Mouse (Mus musculus): ENCODE measurements at regions not wholly inside any gene's neighbourhood (a gene's known extent, or its start where the extent isn't known, plus 50 kb on each side); places are given as distances from the start of the nearest gene placed in this dataset.

DNA sequence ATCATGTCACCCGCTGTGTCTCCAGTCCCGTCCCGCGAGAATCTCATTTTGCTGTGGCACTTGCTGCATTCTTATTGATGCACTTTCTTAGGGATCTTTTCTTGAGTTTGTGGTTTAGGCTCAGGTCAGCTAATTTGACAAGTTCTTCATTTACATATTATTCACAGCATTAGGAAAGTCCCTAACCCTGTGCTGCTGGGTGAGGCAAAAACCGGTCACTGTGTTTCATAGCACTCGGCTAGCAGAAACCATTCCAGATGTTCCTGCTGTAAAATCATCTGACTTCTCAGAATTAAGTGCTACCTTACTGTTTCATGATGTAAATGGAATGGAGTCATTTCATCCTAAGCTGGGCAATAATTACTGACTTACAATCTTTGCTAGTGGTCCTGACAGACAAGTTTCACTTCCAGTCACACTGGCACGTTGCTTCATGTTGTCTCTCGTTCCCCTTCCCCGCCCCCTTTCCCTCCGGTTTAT lies 391.1 kb upstream of the Mmadhc start:
- DNase-seq, result no peak

GRCm38 (mm10) chr2:50687222-50687621 lies 390.6 kb upstream of the Mmadhc start:
- no peak for DNase-seq

GRCm38 (mm10) chr2:50677456-50677855 lies 380.9 kb upstream of the Mmadhc start:
- no peak for DNase-seq

- DNase-seq, result no peak
Observed at GRCm38 (mm10) chr2:50675736-50676550, 379.3 kb upstream of the Mmadhc start.

GRCm38 (mm10) chr2:50674856-50675175 lies 378.2 kb upstream of the Mmadhc start:
- no peak for DNase-seq

- no peak for DNase-seq
Observed at GRCm38 (mm10) chr2:50674151-50674855, 377.7 kb upstream of the Mmadhc start.

DNA sequence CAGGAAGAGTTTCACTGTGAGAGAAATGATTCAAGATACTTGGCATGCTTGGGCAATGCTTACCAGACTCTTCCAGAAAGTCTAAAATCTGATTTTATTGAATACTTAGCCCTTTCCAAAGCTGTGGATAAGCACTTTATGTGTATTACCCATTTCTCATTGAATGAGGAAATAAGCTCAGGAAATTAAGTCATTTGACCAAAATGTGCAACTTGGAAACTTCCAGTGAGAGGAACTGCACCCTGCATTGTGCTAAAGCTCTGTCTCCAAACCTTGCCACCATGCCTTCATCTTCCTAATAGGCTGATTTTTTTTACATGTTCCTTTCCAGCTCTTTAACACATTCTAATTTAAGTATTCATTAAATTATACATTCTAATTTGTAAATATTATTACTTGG lies 372.7 kb upstream of the Mmadhc start:
- DNase-seq, result no peak

- no peak for DNase-seq
Observed at GRCm38 (mm10) chr2:50668789-50669188, 372.2 kb upstream of the Mmadhc start.

GRCm38 (mm10) chr2:50667180-50667579 lies 370.6 kb upstream of the Mmadhc start:
- DNase-seq, result no peak

DNA sequence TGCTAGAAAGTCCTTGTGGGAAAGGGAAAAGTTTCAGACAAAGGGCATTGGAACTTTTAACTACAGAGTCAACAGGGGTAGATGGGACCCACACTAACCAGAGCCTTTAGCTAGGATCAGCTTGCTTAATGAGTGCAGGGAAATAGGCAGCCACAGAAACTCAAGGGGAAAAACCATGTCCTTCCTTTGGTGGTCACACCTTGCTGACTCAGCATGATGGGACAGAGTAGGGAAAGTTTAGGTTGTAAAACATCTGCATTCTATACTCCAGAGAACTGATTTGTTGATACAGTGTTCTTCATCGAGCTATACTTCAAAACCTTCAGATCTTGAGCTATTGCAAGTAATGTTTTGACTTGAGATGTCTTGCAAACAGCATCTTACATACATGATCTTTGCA lies 365.9 kb upstream of the Mmadhc start:
- DNase-seq, result no peak

- no peak for DNase-seq
Observed at GRCm38 (mm10) chr2:50660000-50660399, 363.4 kb upstream of the Mmadhc start.

DNA sequence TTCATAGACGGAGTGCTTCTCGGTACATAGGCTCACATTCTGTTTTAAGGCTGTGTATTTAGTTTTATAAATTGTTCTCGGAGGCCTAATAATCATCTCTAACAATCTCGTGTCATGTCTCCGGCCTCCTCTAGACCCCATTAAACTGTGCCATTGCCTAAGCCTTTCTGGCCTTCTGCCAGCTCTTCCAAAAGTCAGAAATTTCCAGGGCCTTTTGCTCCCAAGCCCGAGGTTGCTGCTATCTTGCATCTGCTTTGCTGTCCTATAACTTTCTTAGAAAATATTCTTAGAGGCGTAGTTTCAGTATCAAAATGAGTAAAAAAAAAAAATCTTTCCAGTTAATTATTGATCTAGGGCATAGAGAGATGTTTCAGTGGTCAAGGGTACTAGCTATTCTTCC lies 361.2 kb upstream of the Mmadhc start:
- DNase-seq, result peak; percentile 24 to 26

DNA sequence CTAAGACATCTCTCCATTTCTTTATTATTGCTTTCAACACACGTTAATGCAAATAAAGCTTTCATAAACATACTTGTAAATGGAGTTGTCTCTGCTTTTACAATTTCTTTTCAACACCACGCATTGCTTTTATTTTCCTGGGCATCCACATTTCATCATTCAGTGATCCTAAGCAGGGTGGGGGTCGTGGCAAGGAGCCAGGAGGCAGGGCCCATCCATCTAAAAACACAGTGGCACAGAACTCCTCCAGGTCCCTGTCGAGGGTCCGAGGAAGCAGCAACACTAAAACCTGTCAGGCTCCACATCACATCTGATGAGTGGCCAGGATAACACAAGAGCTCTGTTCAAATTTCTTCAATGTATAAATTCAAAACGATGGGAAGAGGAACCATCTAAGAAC lies 359.8 kb upstream of the Mmadhc start:
- DNase-seq, result peak; percentile 63 to 70

DNA sequence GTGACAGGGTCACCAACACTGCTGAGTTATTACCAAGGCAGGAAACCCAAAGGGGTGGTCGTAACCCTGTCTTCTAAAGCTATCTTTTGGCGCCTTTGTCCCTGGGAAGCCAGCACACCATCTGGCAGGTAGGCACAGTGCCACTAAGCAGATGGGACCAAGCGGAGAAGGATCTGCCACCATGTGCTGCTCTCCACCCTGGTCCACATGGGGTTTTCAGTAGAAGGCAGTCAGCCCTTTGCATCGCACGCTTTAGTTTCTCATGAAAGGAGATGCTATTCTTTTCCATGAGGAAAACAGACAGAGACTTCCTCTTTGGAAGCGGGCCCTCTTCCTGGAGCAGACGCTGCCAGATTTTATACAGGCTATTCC lies 358.3 kb upstream of the Mmadhc start:
- peak; percentile 99 for DNase-seq

DNA sequence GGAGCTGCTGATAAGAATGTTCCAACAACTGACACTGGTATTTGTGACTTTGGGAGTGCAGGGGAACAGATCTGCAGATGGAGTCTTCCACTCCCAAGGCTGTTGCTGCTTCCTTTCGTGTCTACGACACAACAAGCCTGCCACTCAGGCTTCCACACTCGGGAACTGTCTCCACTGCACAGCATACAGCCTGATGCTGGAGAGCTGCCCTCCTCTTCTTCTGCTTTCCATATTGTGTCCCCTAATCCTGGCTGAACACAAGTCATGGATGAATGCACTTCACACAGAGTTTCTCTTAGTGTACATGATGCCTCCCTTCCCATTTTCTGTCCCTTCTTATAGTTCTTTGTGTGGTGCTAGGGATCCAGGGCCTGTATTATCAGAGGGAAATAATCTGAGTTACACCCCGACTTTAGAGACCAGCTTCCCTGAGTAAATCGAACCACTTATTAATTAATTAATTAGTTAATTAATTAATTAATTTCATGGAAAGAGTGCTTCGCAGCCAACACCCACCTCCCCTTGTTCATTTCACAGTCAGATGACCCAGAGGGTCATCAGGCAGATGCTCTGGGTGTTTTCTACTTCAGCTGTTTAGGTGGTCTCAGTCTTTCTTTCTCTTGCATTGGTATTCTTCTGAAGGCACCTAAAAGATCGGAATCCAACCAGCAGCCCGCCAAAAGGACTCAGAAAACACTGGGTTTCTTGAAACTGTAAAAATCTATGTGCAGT lies 357.8 kb upstream of the Mmadhc start:
- peak; percentile 61 to 70 for DNase-seq

DNA sequence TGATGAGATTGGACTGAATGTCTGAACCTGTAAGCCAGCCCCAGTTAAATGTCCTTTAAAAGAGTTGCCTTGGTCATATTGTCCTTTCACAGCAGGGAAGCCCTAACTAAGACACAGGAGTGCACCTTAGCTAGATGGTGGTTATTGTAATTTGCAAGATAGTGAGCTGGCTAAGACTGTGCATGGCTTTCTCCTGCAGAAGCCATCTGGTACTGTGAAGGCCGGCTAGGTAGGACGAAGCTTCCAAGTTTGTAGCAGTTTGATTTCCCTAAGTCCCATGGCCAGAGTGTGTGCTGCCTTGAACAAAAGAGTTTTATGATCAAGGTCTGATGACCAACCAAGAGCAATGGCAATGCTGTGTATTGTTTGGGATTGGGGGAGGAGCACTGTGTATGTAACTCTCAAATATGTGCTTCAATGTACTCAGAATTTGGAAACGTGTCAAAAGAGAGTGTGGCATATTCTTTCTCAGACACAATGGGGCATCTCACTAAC lies 356.6 kb upstream of the Mmadhc start:
- peak; percentile 7 to 13 for DNase-seq

DNA sequence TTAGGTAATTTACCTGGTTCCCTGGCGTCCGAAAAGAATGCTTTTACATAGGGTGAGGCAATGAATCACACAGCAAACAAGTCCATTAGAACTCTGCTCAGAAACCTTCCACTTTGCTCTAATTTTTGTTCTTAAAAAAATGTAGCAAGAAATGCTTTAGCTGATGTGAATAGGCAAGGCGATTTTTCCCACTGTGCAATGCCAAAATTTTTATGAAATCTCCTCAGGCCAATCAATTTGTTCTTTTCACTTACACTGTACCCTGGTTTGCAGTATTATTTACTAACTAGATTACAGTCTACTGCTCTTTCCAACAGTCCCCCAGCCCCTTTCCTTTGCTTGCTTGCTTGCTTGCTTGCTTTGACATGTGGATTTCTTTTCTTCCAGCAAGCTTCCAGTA lies 353.1 kb upstream of the Mmadhc start:
- no peak for DNase-seq

GRCm38 (mm10) chr2:50643219-50643618 lies 346.6 kb upstream of the Mmadhc start:
- DNase-seq, result no peak

DNA sequence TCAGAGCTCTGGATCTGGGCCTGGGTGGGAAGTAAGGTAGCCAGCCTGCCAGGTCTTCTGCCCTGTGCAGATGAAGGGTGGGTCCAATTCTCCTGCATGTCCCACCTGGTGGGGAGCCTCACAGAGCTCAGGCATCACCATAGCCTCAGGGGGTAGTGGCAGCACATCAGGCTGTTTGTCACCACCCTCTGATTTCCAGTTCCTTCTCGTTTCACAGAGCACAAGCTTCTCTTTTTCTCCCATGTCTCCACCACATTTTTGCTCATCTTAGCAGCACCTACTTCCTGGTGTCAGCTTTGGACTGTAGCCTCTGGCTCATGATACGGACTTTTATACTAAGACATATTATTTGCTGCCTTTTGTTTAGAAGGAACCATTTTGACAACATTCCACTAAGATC lies 345.6 kb upstream of the Mmadhc start:
- no peak for DNase-seq

- DNase-seq, result no peak
Observed at GRCm38 (mm10) chr2:50635896-50636295, 339.3 kb upstream of the Mmadhc start.

DNA sequence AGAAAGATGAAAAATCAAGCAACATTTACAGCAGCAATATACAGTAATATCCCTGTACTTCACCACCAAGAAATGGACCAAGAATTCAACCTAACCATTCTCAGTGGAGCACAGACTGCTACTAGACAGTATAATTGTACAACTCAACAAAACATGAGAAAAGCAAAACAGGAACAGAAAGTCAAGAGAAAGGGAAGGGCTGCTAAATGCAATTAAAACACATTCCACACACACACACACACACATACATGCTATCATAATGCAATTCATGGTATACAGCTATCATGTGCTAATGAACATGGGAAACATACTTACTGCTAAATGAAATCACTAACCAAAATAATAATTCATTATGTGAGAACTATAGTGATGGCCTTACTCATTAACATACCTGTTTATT lies 335.2 kb upstream of the Mmadhc start:
- no peak for DNase-seq

DNA sequence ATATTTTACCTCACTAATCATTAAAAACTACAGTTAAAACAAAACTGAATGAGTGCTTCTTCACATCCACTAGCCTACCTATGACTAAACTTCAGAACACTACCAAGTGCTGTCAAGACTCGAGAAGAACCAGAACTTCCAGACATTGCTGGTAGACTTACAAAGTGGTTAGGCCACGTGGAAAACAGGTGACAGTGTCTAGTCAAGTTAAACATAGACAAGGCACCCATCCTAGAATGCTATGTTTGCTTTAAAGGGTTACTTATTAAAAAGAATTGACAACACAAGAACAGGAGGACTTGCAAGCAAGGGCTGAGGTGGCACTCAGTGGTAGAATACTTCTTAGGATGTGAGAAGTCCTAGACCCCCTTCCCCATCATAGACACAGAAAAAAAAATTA lies 330.9 kb upstream of the Mmadhc start:
- DNase-seq, result no peak

GRCm38 (mm10) chr2:50625233-50625749 lies 328.7 kb upstream of the Mmadhc start:
- DNase-seq, result no peak

Data from cerebellum, postnatal 10 days (tissue).